Mouse (Mus musculus): ENCODE measurements around the gene Ddx41.

The Ddx41 gene

GRCm38 (mm10) chr13:55543447-55543846 is 7.0 kb upstream of the Ddx41 start:
- no peak for DNase-seq (ENCODE audit: low read depth in 1 of 2, low spot score in 2 of 2)

- no peak for DNase-seq (ENCODE audit: low read depth in 1 of 2, low spot score in 2 of 2)
Observed at GRCm38 (mm10) chr13:55542891-55543290, 6.4 kb upstream of the Ddx41 start.

DNA sequence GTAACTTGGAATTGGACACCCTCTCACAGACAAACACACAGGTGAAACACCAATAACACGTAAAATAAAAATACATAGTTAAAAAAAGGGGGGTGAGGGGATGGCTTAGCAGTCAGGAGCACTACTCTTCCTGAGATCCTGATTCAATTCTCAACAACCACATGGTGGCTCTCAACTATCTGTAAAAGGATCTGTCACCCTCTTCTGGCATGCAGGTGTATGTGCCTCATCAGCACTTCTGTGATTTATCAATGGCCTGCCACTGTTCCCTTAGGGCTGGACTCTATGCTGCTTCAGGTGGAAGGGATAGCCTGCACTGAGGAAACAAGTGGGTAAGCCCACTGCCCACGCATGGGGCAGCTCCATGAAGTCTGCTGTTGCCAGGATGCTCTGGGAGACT is 4.5 kb upstream of the Ddx41 start:
- no peak for DNase-seq (ENCODE audit: low read depth in 1 of 2, low spot score in 2 of 2)

GRCm38 (mm10) chr13:55535796-55536193 is 663 bp downstream of the Ddx41 start:
- no peak for DNase-seq (ENCODE audit: low read depth in 1 of 2, low spot score in 2 of 2)

GRCm38 (mm10) chr13:55535191-55535590 is 1.3 kb downstream of the Ddx41 start:
- no peak for DNase-seq (ENCODE audit: low read depth in 1 of 2, low spot score in 2 of 2)

GRCm38 (mm10) chr13:55529198-55529915 is 7.1 kb downstream of the Ddx41 start, which contains the start of gene Dok3:
Gene Dok3, minus strand, starts transcription at chr13:55529296.
- DNase-seq (ENCODE audit: low read depth in 1 of 2, low spot score in 2 of 2): no peak

DNA sequence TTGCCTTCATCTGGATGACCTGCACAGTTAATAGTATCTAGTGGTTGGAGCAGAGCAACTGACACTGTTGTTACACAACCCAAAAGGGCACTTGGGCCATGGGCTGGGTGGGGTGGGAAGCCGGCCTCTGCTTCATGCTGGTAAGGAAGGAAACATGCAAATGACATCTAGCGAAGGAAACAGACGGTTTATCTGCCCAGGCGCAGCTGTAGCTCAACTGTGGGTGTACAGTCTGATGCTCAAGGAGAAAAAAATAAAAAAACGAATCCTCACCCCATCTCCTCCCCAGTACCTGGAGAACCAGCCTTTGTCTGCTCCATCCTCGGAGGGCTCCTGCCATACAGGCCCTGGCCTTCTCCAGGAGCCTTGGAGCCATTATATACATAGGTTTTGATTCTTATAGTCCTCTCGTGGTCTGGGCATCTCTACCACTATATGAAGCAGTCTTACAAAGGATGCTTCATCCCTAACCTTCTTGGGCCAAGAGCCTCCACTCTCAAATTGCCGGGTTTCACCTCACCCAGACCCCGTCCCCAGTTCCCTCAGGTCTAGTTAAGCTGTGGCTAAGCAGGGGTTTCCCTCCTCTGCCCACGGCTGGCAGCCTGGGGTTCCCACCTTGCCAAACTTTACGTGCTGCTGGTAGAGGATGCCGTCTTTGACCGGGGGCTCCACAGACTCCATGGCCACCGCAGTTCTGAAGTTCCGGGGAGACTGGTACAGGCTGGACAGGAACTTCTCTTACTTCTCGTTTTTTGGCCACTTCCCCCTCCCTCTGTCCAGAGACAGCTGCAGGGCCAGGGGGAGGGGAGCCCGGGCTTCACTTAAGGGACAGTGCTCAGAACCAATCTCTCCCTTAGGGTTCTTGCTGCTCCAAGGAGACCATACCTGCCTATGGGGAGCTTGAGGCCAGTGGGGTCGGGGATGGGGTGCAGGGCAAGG is 8.4 kb downstream of the Ddx41 start:
- peak in 1 of 2 experiments; percentile 53 for DNase-seq (ENCODE audit: low read depth in 1 of 2, low spot score in 2 of 2)

- DNase-seq (ENCODE audit: low read depth in 1 of 2, low spot score in 2 of 2): no peak
Observed at GRCm38 (mm10) chr13:55527212-55527611, 9.2 kb downstream of the Ddx41 start.

GRCm38 (mm10) chr13:55525733-55526553 is 10.5 kb downstream of the Ddx41 start:
- no peak for DNase-seq (ENCODE audit: low read depth in 1 of 2, low spot score in 2 of 2)

- no peak for DNase-seq (ENCODE audit: low read depth in 1 of 2, low spot score in 2 of 2)
Observed at GRCm38 (mm10) chr13:55523951-55524600, 12.4 kb downstream of the Ddx41 start.

DNA sequence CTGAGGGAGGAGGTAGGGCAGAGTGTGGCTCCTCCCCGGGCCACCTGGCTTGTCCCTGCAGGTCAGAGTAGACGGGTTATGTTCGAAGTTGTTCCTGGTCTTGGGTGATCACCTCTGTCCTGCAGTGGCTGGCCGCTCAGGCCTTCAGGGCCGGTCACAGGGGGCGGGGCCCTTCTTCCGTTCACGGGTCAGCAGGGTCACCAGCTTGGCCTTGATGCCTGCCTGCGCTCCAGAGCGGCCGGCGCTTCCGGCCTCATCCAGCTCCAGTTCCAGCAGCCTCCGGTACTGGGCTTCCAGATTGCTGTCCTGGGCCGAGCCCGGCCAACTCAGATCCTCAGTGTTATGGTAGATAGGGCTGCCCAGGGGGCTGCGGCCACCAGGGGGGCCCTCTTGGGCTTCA is 13.2 kb downstream of the Ddx41 start:
- no peak for DNase-seq (ENCODE audit: low read depth in 1 of 2, low spot score in 2 of 2)

GRCm38 (mm10) chr13:55522730-55523129 is 13.7 kb downstream of the Ddx41 start:
- no peak for DNase-seq (ENCODE audit: low read depth in 1 of 2, low spot score in 2 of 2)

GRCm38 (mm10) chr13:55519606-55520005 is 16.9 kb downstream of the Ddx41 start:
- DNase-seq (ENCODE audit: low read depth in 1 of 2, low spot score in 2 of 2): no peak

DNA sequence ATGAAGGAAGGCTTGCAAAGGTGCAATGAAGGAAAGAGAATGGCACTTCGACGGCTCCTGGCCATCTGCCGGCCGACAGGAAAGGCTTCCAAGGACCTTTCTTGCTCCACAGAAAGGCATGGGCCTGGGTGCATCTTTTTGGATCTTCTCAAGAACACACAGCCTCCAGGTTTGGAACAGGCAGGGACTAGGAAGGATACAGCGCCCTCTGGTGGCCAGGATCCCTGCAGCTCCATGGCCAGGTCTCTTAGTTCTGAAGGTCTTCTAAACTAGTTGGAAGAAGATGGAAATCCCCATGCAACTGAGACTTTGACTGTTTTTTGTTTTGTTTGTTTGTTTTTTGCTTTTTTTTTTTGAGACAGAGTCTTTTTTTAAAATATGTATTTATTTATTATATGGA is 19.5 kb downstream of the Ddx41 start:
- DNase-seq (ENCODE audit: low read depth in 1 of 2, low spot score in 2 of 2): peak in 1 of 2 experiments; percentile 77

DNA sequence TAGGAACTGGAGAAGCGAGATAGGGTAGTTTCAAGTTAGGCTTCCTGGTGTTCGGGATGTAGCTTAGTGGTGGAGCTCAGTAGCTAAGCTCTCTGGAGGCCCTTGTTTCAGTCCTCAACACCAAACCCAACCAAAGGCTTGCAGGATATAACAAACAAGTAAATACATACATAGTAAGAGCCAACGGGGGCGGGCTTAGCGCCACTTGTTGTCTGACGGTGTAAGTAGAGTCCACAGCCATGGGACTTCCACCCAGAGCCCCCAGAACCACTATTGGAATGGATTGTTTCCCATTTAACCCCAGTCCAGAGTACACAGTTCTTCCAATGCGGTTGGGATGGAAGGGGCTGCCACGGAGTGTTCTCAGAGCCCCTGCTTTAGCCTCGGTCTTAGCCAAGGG is 22.6 kb downstream of the Ddx41 start:
- DNase-seq (ENCODE audit: low read depth in 1 of 2, low spot score in 2 of 2): no peak

DNA sequence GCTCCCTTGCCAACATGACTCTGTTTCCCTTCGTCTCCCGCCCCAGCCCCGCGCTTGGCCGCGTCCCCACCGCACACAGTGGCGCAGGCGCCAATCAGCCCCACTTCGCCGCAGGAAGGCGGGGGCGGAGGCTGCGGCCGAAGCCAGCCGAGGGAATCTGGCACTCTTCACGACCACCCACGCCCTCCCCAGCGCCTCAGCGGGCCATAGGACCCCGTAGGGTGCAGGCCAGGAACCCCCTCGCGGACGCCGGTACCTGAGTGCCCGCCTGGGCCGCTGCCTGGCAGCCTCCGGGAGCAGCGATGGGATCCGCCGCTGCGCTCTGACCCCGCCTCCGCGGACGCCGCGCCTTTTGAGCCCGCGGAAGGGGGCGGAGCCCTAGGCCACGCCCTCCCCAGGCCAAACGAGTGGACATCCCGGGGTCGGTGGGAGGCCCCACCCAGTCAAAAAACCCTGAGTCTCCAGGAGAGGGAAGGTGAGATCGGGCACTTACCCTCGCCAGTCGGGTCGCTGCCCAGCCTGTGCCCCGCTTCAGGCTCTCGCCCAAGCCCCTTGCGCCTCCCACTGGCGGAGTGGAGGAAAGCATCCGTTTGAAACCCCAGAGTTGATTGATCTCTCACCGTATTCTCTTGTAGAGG is 23.2 kb downstream of the Ddx41 start, which contains the start of gene Pdlim7:
Pdlim7 (minus strand) TSS at position 566 of the 638 bp plus-strand sequence.
- DNase-seq (ENCODE audit: low read depth in 1 of 2, low spot score in 2 of 2): peak; percentile 49 to 78

DNA sequence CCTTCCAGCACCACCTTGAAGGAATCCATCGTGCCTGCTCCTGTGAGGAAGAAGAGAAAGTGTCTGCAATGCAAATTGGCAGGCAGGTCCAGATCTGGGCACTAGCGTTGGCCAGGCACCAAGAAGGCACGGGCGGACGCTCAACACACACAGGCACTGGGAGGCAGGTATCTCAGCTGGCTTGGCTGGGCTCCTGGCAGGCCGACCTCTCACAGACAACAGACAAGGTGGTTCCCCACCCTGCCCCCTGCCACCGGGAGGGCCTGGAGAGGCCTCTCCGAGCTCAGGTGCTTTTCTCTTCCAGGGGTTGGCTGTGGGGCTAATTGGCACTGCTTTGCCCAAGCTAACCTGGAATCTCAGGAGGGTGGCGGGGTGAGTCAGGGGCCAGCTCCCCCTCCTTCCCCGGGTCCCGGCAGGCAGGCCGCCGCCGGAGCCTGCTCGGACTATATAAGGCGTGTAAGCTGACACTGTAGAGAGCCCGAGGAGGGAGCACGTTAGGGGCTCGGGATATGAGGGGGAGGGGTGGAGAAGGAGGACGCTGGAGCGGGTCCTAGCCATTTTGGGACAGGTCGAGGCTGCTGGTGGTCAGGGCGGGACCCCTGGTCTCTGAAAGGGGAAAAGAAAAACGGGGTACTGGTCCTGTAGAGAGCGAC is 24.0 kb downstream of the Ddx41 start:
- DNase-seq (ENCODE audit: low read depth in 1 of 2, low spot score in 2 of 2): no peak

DNA sequence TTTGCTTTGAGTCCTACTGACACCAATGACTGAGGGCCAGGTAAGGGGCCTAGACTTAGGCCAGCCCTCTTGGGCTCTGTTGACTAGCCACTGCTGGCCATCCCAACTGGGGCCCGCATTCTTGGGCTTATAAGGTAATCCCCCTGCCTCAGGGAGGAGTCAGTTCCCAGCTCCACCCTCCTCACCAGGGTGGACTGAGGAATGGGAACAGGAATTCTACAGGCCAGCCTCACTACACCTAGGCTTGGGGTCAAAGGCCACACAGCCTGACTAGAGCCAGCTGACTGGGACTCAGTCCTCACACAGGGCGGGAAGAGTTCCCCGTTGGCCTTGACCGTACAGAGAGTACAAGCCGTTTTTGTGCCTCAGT is 25.0 kb downstream of the Ddx41 start:
- DNase-seq (ENCODE audit: low read depth in 1 of 2, low spot score in 2 of 2): no peak

GRCm38 (mm10) chr13:55510668-55511491 is 25.6 kb downstream of the Ddx41 start:
- peak; percentile 37 to 50 for DNase-seq (ENCODE audit: low read depth in 1 of 2, low spot score in 2 of 2)
